Mouse (Mus musculus): Measurements from ENCODE around the gene Dip2b. TPM values are rescaled to one million over a fixed set of nuclear protein-coding genes. Genes with fewer than 3 reads are reported as not detected.

The Dip2b gene
- total RNA-seq, 2 experiments from 2014 or later: 5.8 to 8.3 TPM

- H3K27ac ChIP-seq: peak overlapping the region; percentile 68
- H3K4me3 ChIP-seq: peak overlapping the region; percentile 32
- intact Hi-C loops (cut with DNase I): loop anchor here (1.0 kb wide), 1 partner anchor 88 kb away; the partner anchor contains the start of gene Dip2b
- DNase-seq: peak; percentile 88
- peak; percentile 94 for TF ChIP-seq CTCF (IDR thresholded peaks at IDR 0.05)
These were observed 88.1 kb downstream of the Dip2b start for GRCm38 (mm10) chr15:100126456-100127107.

DNA sequence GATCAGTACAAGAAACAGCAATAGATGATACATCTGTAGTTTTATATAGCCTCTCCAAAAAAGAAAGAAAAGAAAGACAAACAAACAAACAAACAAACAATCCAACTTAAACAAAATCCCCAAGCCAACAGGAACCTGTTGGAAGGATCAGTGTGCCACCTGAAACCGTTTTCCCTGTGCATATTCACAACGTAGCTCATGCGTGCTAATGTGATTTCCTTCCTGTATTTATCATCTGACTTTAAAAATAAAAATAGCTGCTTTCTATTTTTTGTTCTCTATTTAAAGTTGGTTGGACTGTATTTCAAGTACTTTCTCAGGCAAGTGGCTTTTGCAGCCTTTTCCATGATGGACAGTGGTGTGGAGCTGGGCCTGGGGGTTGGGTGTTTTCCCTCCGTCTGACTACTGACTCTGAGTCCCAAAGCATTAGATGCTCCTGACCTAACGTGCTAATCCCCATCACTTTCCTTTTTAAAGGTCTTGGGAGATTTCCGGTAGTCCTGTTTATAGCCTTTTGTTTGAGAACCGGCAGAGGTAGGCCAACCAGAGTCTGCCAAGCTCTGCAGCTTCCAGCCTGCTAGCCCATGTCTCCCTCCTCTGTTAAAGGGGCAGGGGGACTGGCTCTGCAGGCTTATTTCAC is 90.8 kb downstream of the Dip2b start:
- no peak for DNase-seq

GRCm38 (mm10) chr15:100139665-100140064 is 101.2 kb downstream of the Dip2b start:
- no peak overlapping the region for H3K27ac ChIP-seq
- H3K4me3 ChIP-seq: no peak overlapping the region
- no peak for DNase-seq
- intact Hi-C loops (cut with DNase I): no loop called here
- no peak for TF ChIP-seq CTCF (IDR thresholded peaks at IDR 0.05)

More for the DNA sequence above, 90.8 kb downstream of the Dip2b start:
- no peak for TF ChIP-seq CTCF (IDR thresholded peaks at IDR 0.05)
- H3K27ac ChIP-seq: peak overlapping the region; percentile 48
- intact Hi-C loops (cut with DNase I): no loop called here
- peak overlapping the region; percentile 28; the same call in 1 of the 2 replicates for H3K4me3 ChIP-seq

DNA sequence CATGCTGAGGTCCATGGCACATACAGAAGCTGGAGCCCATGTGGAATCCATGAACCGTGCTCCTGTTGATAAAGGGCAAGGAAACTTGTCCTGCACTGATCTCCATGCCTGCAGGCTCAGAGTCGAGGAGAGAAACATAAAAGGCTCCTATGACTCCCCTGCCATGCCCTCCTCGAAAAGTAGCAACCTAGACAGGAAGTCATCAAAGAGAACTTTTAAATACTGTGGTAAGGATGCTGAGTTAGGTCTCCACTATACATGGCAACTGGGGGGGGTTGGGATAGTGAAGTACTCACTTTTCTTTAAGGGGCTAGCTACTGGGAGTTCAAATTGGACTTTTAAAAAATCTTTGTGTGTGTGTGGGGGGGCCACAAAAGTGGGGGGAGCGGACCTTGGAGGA is 102.0 kb downstream of the Dip2b start:
- intact Hi-C loops (cut with DNase I): no loop called here
- H3K27ac ChIP-seq: no peak overlapping the region
- H3K4me3 ChIP-seq: no peak overlapping the region
- DNase-seq: no peak
- no peak for TF ChIP-seq CTCF (IDR thresholded peaks at IDR 0.05)

DNA sequence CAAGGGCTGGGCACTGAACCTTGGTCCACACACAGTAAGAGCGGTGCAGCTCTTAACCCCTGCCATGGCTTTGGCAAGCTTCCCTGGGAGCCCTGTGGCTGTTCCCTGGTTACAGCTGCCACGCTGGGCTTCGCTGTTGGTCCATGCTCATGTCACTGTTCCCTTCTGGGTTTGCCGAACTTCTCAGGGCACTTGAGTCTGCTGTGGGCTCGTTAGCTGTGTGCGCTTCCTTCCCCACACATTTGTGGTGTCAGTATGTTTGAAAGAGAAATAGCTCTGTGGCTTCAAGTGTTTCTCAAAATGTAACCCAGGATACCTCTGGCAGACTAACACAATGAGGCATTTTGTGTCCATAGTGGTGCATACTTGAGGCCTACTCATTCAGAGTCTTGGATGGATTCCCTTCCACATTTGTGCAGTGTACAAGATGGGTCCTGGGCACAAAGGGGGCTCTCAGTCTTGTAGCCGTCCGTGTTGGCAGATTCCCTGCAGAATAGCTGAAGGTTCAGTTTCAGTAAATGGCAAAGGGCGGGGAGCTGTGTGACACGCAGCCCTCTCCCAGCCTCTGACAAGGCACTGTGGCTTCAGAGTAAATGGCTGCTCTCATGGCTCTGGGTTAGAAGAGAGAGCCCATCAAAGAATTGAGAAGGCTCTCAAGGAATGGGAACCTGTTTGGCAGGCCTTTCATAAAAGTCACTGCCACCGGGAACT is 104.8 kb downstream of the Dip2b start:
- DNase-seq: no peak
- intact Hi-C loops (cut with DNase I): no loop called here
- H3K27ac ChIP-seq: 0 out of 2 replicates have a peak overlapping the region, but pooled peaks have one; percentile 5
- TF ChIP-seq CTCF (IDR thresholded peaks at IDR 0.05): no peak
- H3K4me3 ChIP-seq: no peak overlapping the region

DNA sequence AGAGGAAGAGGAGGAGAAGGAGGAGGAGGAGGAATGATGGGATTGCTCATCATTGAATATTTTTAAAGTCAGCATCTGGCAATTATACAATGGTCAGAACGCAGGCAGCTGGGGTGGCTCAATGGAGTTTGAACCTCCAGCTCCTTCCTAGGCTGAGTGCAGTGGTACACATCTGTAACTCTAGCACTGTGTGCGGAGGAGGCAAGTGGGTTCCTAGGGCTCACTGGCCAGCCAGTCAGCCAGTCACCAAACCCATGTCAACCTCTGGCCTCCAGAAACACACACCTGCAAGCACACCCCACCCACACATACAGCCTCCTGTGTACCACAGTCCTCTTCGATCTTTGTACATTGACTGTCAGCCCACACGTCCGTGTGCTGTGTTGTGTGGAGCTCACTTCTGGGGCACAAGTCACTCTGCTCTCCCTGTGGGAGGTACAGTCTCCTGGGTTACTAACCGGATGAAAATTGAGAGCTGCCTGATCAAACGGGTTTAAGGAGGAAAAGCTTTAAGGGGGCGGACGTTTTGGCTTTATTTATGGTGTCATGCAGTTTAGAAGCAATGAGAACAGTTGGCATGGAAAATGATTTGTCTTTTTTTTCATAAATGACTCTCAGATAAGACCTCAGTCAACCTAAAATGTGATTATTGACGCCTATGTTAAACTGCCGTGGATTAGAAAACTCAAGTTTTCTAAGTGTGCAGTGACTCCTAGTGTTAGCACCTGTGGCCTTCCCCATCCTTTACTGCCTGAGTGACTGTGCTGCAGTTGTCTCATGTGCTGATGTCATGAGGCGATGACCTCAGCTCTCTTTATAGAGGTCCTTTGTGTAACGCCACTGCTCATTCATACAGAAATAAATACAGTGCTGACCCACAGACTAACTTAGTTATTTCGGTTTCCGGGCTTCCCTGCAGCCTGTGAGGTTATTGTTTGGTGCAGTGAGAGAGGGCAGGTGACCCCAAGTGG is 106.7 kb downstream of the Dip2b start:
- Histone ChIP-seq H3K27ac (0 out of 2 replicates have a peak overlapping the region, but pooled peaks have one; percentile 21), H3K4me3 (no peak overlapping the region)
- intact Hi-C loops (cut with DNase I): no loop called here
- no peak for DNase-seq
- peak; percentile 25; the same call in 1 of the 2 replicates for TF ChIP-seq CTCF (IDR thresholded peaks at IDR 0.05)

- Histone ChIP-seq H3K4me3 (no peak overlapping the region), H3K27ac (peak overlapping the region; percentile 21; the same call in 1 of the 2 replicates)
- intact Hi-C loops (cut with DNase I): no loop called here
- DNase-seq: no peak
- TF ChIP-seq CTCF (IDR thresholded peaks at IDR 0.05): no peak
These were observed 107.5 kb downstream of the Dip2b start for GRCm38 (mm10) chr15:100145917-100146316.

DNA sequence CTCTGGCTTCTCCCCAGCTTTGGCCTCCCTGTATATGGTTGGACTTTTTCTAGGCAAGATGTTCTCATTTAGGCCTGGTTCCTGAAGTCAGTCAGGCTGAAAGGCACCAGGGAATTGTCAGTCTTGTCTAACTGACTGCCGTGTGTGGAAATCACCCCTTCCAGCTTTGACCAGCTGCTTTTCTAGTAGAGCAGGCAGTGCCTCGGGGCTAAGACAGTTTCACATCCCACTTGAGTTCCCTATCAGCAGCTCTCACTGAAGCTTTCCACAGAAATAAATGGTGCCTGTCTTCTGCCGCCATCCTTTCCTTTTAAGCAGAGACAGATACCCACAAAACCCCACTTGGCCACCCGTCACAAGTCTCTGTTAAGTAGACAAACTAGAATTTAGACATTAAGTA is 112.1 kb downstream of the Dip2b start:
- Histone ChIP-seq H3K27ac (no peak overlapping the region), H3K4me3 (no peak overlapping the region)
- intact Hi-C loops (cut with DNase I): no loop called here
- no peak for TF ChIP-seq CTCF (IDR thresholded peaks at IDR 0.05)
- no peak for DNase-seq

DNA sequence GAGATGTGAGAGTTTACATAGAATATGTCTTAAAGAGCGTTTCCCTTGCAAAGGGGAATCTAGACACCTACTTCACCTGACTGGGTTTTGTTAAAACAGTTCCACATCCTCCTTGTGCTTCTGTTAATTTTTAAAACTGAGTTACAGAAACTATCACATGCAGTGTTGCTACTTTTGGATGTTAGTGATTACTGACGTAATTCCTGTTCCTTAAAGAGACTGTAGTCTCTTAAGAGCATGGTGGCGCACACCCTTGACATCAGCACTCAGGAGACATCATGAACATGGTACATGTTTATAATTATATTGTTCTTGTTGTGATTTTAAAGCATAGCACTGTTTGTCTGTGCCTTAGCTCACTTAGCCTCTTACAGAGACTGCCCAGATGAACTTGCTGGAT is 113.9 kb downstream of the Dip2b start:
- no peak for TF ChIP-seq CTCF (IDR thresholded peaks at IDR 0.05)
- no peak overlapping the region for H3K4me3 ChIP-seq
- H3K27ac ChIP-seq: no peak overlapping the region
- DNase-seq: no peak
- intact Hi-C loops (cut with DNase I): no loop called here

DNA sequence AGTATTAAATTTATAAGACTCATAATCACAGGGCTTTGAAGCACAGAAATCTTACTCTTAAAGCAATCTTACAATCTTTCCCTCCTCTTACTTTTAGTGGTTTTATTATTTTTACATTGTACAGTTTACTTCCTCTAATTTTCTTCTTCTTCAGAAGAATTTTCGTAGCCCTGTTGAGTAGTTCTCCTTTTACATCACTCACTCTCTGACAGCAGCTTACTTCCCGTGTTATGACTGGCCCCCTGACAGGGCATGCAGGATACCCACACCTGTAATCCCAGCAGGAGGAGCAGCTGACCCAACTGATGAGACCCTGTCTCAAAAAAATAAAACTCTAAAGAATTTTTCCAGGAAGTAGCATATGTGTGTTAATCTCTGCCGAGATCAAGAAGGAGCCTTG is 114.6 kb downstream of the Dip2b start:
- DNase-seq: no peak
- intact Hi-C loops (cut with DNase I): no loop called here
- no peak for TF ChIP-seq CTCF (IDR thresholded peaks at IDR 0.05)
- no peak overlapping the region for H3K27ac ChIP-seq
- H3K4me3 ChIP-seq: no peak overlapping the region

DNA sequence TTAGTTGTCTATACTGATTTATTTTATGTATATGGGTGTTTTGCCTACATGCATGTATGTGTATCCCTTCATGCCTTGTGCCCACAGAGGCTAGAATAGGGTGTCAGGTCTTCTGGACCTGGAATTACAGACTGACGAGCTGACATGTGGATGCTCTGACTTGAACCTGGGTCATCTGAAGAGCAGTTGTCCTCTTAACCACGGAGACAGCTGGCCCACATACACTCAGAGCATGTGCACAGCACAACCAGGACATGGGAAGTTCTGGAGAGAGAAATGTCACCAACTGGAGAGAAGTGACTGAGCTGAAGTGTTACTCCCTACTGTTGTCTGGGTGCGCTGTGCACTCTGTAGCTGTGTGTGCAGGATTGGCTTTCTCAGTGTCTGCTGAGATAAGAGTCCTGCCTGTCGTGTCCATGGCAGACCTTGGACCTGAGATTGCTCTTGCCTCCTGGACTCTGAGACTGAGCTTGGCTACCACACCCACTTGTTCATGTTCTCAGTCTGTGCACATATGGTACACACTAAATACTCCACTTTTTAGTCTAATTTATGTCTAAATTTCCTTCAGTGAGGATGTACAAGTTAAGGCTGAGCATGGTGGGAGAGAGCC is 117.7 kb downstream of the Dip2b start:
- no peak overlapping the region for H3K27ac ChIP-seq
- intact Hi-C loops (cut with DNase I): no loop called here
- TF ChIP-seq CTCF (IDR thresholded peaks at IDR 0.05): no peak
- DNase-seq: no peak
- H3K4me3 ChIP-seq: no peak overlapping the region

All from gastrocnemius, adult 2 months (tissue).